Mouse (Mus musculus): ENCODE results near the gene Tanc1.
"Not testable (repeated sequence)": the region's sequence is repeated elsewhere in the genome, so short reads cannot be mapped to it uniquely, and the experiment has no call there.

Tanc1 gene

GRCm38 (mm10) chr2:59828103-59828655 is 216.3 kb downstream of the Tanc1 start:
- in situ Hi-C loops (cut with MseI, MboI) = no loop called here

- in situ Hi-C loops (cut with MseI, MboI) = no loop called here
Observed at GRCm38 (mm10) chr2:59828777-59829508, 217.1 kb downstream of the Tanc1 start.

GRCm38 (mm10) chr2:59829718-59830117 is 217.9 kb downstream of the Tanc1 start:
- in situ Hi-C loops (cut with MseI, MboI) = no loop called here

GRCm38 (mm10) chr2:59830151-59830550 is 218.3 kb downstream of the Tanc1 start:
- in situ Hi-C loops (cut with MseI, MboI) = no loop called here

- in situ Hi-C loops (cut with MseI, MboI) = no loop called here
Observed at GRCm38 (mm10) chr2:59830940-59831339, 219.1 kb downstream of the Tanc1 start.

GRCm38 (mm10) chr2:59831831-59832230 is 220.0 kb downstream of the Tanc1 start:
- in situ Hi-C loops (cut with MseI, MboI) = no loop called here

DNA sequence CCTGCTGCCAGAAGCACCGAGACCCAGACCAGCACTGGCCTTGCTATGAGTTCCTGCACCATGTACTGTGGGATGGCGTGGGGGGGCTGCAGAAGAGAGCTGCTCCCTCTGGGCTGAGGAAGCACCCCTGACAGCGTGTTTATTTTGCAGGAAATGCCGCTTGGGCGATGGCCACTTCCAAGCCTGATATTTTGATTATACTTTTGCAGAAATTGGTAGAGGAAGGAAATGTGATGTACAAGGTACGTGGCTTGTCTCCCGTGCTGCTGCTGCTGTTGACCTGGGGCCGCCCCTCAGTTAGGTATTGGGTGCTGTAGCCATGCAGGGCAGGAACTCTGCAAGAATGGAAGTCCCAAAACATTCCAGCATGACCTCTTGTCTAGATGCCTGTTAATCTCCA is 227.0 kb downstream of the Tanc1 start:
- in situ Hi-C loops (cut with MseI, MboI) = no loop called here

DNA sequence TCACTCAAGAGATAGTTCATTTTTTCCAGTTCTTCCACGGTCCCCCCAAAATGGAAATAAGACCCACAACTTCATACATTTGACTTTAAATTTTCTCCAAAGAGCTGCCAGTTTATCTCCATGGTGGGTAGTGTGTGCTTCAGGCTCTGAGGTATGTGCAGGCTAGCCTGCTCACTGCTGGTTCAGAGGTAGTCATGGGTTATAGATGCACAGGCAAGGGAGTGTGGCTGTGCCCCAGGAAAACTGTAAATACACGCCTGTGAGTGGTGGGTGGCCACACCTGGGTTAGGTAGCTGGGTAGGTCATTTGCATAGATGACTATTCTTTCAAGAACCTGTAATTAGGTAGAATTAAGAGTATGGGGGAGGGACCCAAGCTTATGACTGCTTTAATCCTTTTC is 227.9 kb downstream of the Tanc1 start:
- in situ Hi-C loops (cut with MseI, MboI) = no loop called here

GRCm38 (mm10) chr2:59840191-59840590 is 228.3 kb downstream of the Tanc1 start:
- in situ Hi-C loops (cut with MseI, MboI) = no loop called here

GRCm38 (mm10) chr2:59841189-59841939 is 229.5 kb downstream of the Tanc1 start:
- in situ Hi-C loops (cut with MseI, MboI) = no loop called here

DNA sequence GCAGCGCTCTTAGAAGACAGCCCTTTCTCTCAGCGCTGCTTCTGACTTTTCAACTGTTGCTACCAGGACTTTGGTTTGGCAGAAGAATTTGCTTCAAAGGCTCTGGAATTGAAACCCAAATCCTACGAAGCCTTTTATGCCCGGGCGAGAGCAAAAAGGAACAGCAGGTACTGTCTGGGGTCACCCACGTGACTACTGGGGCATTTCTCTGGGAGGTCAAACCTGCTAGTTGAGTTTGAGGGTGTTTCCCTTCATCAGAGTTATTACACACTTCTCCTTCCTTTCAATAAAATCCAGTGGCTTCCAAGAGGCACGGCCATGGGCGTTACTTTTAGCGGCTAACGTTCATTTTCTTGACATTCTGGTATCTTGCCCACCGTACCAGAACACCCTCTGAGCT is 230.1 kb downstream of the Tanc1 start:
- in situ Hi-C loops (cut with MseI, MboI) = no loop called here

- in situ Hi-C loops (cut with MseI, MboI) = no loop called here
Observed at GRCm38 (mm10) chr2:59842556-59843008, 230.7 kb downstream of the Tanc1 start.

GRCm38 (mm10) chr2:59843156-59843555 is 231.3 kb downstream of the Tanc1 start:
- in situ Hi-C loops (cut with MseI, MboI) = no loop called here

GRCm38 (mm10) chr2:59843848-59844247 is 232.0 kb downstream of the Tanc1 start:
- in situ Hi-C loops (cut with MseI, MboI) = no loop called here

DNA sequence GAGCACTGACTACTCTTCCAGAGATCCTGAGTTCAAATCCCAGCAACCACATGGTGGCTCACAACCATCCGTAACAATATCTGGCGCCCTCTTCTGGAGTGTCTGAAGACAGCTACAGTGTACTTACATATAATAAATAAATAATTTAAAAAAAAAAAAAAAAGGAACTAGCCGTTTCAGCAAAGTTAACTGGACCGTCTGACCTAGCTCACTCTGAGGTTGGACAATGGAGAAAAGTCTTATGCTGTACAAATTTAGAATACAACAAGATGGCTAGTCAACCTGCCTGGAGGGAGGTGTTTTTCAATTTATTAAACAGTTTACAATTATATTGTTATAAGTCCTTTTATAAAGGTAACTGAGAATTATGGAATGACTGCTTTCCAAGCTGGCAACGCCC is 240.0 kb downstream of the Tanc1 start:
- in situ Hi-C loops (cut with MseI, MboI) = not testable (repeated sequence)

DNA sequence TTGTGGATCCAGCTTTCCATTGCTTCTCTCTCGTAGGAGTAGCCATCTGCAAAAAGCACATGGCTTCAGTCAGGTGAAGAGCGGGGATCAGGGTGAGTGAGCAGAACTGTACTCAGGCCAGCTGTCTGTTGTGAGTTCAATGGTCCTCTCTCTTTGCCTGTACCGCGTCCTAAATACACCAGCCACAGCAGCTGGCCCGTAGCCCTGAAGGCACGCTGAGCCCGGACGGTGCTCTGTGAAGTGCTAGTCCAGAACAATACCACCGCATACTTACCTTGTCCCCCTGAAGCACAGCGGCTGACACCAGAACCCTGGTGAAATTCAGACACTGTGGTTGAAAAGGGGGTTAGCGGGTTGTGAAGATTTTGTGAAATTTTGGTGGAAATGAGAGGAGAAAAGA is 241.1 kb downstream of the Tanc1 start:
- in situ Hi-C loops (cut with MseI, MboI) = no loop called here

- in situ Hi-C loops (cut with MseI, MboI) = no loop called here
Observed at GRCm38 (mm10) chr2:59853543-59853942, 241.7 kb downstream of the Tanc1 start.

DNA sequence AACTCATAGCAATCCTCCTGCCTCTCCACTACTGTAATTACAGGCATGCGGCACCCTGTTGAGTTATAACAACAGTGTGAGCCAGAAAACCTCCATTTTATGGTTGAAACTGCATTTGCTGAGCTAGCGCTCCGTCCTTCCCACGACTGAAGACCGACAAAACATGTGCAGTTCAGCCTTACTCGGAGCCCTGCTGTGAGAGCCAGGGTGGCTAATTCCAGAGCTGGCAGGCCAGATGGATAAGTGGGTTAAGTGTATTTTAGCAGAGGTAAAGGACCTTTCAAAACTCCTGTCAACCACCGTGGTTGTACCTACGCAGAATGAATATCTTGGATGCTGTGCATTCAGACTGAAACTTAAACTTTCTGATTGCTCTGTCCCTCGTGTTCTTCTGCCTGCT is 242.5 kb downstream of the Tanc1 start:
- in situ Hi-C loops (cut with MseI, MboI) = no loop called here

- in situ Hi-C loops (cut with MseI, MboI) = no loop called here
Observed at GRCm38 (mm10) chr2:59862618-59863017, 250.8 kb downstream of the Tanc1 start.

DNA sequence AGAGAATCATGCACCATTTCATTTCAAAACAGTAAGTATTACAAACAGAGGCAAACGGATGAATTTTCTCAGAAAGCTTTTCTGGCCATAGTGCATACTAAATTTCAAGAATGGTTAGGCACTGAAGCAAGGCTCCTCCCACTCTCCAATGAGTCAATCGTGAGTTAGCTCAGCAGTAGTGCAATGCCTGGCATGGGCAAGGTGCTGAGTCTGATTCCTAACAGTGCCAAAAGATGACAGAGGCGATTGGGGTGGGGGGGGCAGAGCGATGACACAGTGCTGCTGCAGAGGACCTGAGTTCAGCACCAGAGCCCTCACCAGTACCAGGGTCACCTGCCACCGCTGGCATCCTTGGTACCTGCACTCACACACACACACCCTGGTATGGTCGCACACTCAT is 258.7 kb downstream of the Tanc1 start:
- in situ Hi-C loops (cut with MseI, MboI) = no loop called here

- in situ Hi-C loops (cut with MseI, MboI) = no loop called here
Observed at GRCm38 (mm10) chr2:59876482-59876881, 264.6 kb downstream of the Tanc1 start.

GRCm38 (mm10) chr2:59877335-59877734 is 265.5 kb downstream of the Tanc1 start:
- in situ Hi-C loops (cut with MseI, MboI) = no loop called here

GRCm38 (mm10) chr2:59878221-59878620 is 266.4 kb downstream of the Tanc1 start:
- in situ Hi-C loops (cut with MseI, MboI) = no loop called here
